Mouse (Mus musculus): ENCODE data around the gene Trim45. TPM values are rescaled to one million over a fixed set of nuclear protein-coding genes. Genes with fewer than 3 reads are reported as not detected.
A peak's percentile ranks its signal among the peaks of the same experiment; 100 is the strongest.

The Trim45 gene
- polyA plus RNA-seq (2012; fragmentation: generic; extraction: Trizol) = 4.6 TPM

- H3ac ChIP-seq (ENCODE audit: control insufficient read depth, insufficient read length) = peak within 1 kb of the TSS; percentile 10
- H3K4me2 ChIP-seq (ENCODE audit: low read depth) = peak within 1 kb of the TSS; percentile 90
- no peak for TF ChIP-seq E2F4 (IDR thresholded peaks at IDR 0.05; ENCODE audit: insufficient read depth)
- TF ChIP-seq MYOD1 (IDR thresholded peaks at IDR 0.05; ENCODE audit: control insufficient read depth in 1 of 3, insufficient read length in 2 of 3, low read depth in 2 of 3) = no peak
- TF ChIP-seq MYOG (IDR thresholded peaks at IDR 0.05; ENCODE audit: control insufficient read depth in 1 of 3, insufficient read depth in 1 of 3, insufficient read length in 2 of 3, low read depth in 2 of 3) = no peak
- no peak for TF ChIP-seq REST (IDR thresholded peaks at IDR 0.05; ENCODE audit: insufficient read depth, insufficient read length)
- no peak for TF ChIP-seq SRF (IDR thresholded peaks at IDR 0.05; ENCODE audit: control insufficient read depth, insufficient read length, low read depth)
- peak; percentile 38 for TF ChIP-seq POLR2AphosphoS2 (IDR thresholded peaks at IDR 0.05; ENCODE audit: insufficient read length, low read depth)
- TF ChIP-seq CEBPB (IDR thresholded peaks at IDR 0.05; ENCODE audit: insufficient read depth, poor library complexity, severe bottlenecking) = no peak
- peak; percentile 35 for TF ChIP-seq POLR2A (IDR thresholded peaks at IDR 0.05; ENCODE audit: insufficient read length, low read depth)
These were observed at the start of gene Trim45 for GRCm38 (mm10) chr3:100921825-100922505. Trim45 (plus strand) TSS chr3:100922202.

GRCm38 (mm10) chr3:100877057-100877456 is 44.9 kb upstream of the Trim45 start:
- H3K79me2 ChIP-seq (ENCODE audit: control insufficient read depth, insufficient read depth) = no peaks in the 10 kb centered on the region

More at GRCm38 (mm10) chr3:100921825-100922505, at the start of gene Trim45:
- no peaks in the 10 kb centered on the region for H3K36me3 ChIP-seq (ENCODE audit: control insufficient read depth, insufficient read depth)
- H3K4me3 ChIP-seq = peak within 1 kb of the TSS; percentile 33
- H3K79me2 ChIP-seq (ENCODE audit: control insufficient read depth, insufficient read depth) = no peaks in the 10 kb centered on the region
- no peaks in the 10 kb centered on the region for H3K27me3 ChIP-seq (ENCODE audit: control insufficient read depth, insufficient read depth, insufficient read length)

DNA sequence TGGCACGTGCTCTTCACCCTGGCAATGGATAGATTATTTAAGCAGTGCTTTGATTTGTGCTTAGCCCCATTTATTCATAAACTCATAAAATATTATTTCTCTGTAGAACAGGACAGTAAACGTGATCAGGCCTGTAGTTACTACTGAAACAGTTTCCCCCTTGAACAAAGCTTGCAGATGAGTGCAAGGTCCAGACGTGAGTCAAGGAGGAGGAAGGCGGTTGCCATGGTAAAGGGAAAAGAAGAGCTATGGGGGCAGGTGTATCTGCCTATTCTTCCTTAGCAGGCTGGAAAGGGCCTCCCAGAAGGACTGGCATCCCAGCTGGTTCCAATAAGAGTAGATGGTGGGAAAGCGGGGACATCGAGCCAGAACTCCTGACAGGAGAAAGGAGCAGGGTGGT is 40.6 kb upstream of the Trim45 start:
- Histone ChIP-seq H3K27me3 (ENCODE audit: control insufficient read depth, insufficient read depth, insufficient read length) (no peaks in the 10 kb centered on the region), H3K4me3 (no peak overlapping the region), H3K36me3 (ENCODE audit: control insufficient read depth, insufficient read depth) (no peaks in the 10 kb centered on the region), H3ac (ENCODE audit: control insufficient read depth, insufficient read length) (no peak overlapping the region), H3K4me2 (ENCODE audit: low read depth) (no peak overlapping the region), H3K79me2 (ENCODE audit: control insufficient read depth, insufficient read depth) (no peaks in the 10 kb centered on the region)
- TF ChIP-seq E2F4 (IDR thresholded peaks at IDR 0.05; ENCODE audit: insufficient read depth) = no peak
- TF ChIP-seq MAX (IDR thresholded peaks at IDR 0.05; ENCODE audit: low read depth) = no peak
- TF ChIP-seq TCF12 (IDR thresholded peaks at IDR 0.05; ENCODE audit: insufficient read depth, poor library complexity, severe bottlenecking) = no peak
- TF ChIP-seq SRF (IDR thresholded peaks at IDR 0.05; ENCODE audit: control insufficient read depth, insufficient read length, low read depth) = no peak
- TF ChIP-seq MYOG (IDR thresholded peaks at IDR 0.05; ENCODE audit: control insufficient read depth in 1 of 3, insufficient read depth in 1 of 3, insufficient read length in 2 of 3, low read depth in 2 of 3) = no peak
- no peak for TF ChIP-seq TCF3 (IDR thresholded peaks at IDR 0.05; ENCODE audit: insufficient read length, low read depth)
- TF ChIP-seq MYOD1 (IDR thresholded peaks at IDR 0.05; ENCODE audit: control insufficient read depth in 1 of 3, insufficient read length in 2 of 3, low read depth in 2 of 3) = no peak
- no peak for TF ChIP-seq POLR2A (IDR thresholded peaks at IDR 0.05; ENCODE audit: insufficient read length, low read depth)
- TF ChIP-seq REST (IDR thresholded peaks at IDR 0.05; ENCODE audit: insufficient read depth, insufficient read length) = no peak
- TF ChIP-seq CEBPB (IDR thresholded peaks at IDR 0.05; ENCODE audit: insufficient read depth, poor library complexity, severe bottlenecking) = no peak
- TF ChIP-seq USF1 (IDR thresholded peaks at IDR 0.05; ENCODE audit: low read depth) = no peak
- no peak for TF ChIP-seq POLR2AphosphoS2 (IDR thresholded peaks at IDR 0.05; ENCODE audit: insufficient read length, low read depth)

More at GRCm38 (mm10) chr3:100877057-100877456, 44.9 kb upstream of the Trim45 start:
- no peak for TF ChIP-seq CEBPB (IDR thresholded peaks at IDR 0.05; ENCODE audit: insufficient read depth, poor library complexity, severe bottlenecking)
- Histone ChIP-seq H3K36me3 (ENCODE audit: control insufficient read depth, insufficient read depth) (no peaks in the 10 kb centered on the region), H3K4me3 (no peak overlapping the region), H3ac (ENCODE audit: control insufficient read depth, insufficient read length) (no peak overlapping the region), H3K27me3 (ENCODE audit: control insufficient read depth, insufficient read depth, insufficient read length) (no peaks in the 10 kb centered on the region), H3K4me2 (ENCODE audit: low read depth) (no peak overlapping the region)

- no peaks in the 10 kb centered on the region for H3K36me3 ChIP-seq (ENCODE audit: control insufficient read depth, insufficient read depth)
- H3K4me3 ChIP-seq = no peak overlapping the region
- no peaks in the 10 kb centered on the region for H3K27me3 ChIP-seq (ENCODE audit: control insufficient read depth, insufficient read depth, insufficient read length)
- no peak overlapping the region for H3ac ChIP-seq (ENCODE audit: control insufficient read depth, insufficient read length)
- H3K79me2 ChIP-seq (ENCODE audit: control insufficient read depth, insufficient read depth) = no peaks in the 10 kb centered on the region
- H3K4me2 ChIP-seq (ENCODE audit: low read depth) = no peak overlapping the region
- no peak for TF ChIP-seq TCF3 (IDR thresholded peaks at IDR 0.05; ENCODE audit: insufficient read length, low read depth)
- no peak for TF ChIP-seq E2F4 (IDR thresholded peaks at IDR 0.05; ENCODE audit: insufficient read depth)
- TF ChIP-seq POLR2AphosphoS2 (IDR thresholded peaks at IDR 0.05; ENCODE audit: insufficient read length, low read depth) = no peak
- TF ChIP-seq TCF12 (IDR thresholded peaks at IDR 0.05; ENCODE audit: insufficient read depth, poor library complexity, severe bottlenecking) = no peak
- no peak for TF ChIP-seq REST (IDR thresholded peaks at IDR 0.05; ENCODE audit: insufficient read depth, insufficient read length)
- TF ChIP-seq USF1 (IDR thresholded peaks at IDR 0.05; ENCODE audit: low read depth) = no peak
- TF ChIP-seq MAX (IDR thresholded peaks at IDR 0.05; ENCODE audit: low read depth) = no peak
- no peak for TF ChIP-seq SRF (IDR thresholded peaks at IDR 0.05; ENCODE audit: control insufficient read depth, insufficient read length, low read depth)
- no peak for TF ChIP-seq POLR2A (IDR thresholded peaks at IDR 0.05; ENCODE audit: insufficient read length, low read depth)
- TF ChIP-seq MYOD1 (IDR thresholded peaks at IDR 0.05; ENCODE audit: control insufficient read depth in 1 of 3, insufficient read length in 2 of 3, low read depth in 2 of 3) = no peak
These were observed 40.0 kb upstream of the Trim45 start for GRCm38 (mm10) chr3:100881843-100882634.
